18 mouse cellular contexts compared by ENCODE assay signal in genomic region chr5:117130726-117131125, GRCm38 (mm10).
"Had no signal": no experiment of that assay in that cellular context is flagged by ENCODE, and none has a peak within 500 bp of the region (broad histone marks: within the 10 kb centered on the region; RNA-seq: fewer than 3 reads in every experiment).

No protein-coding gene starts in this region.

- H3K4me2 ChIP-seq: limb, embryonic 13.5 days; lung, embryonic 15.5 days had no signal

- H3K36me3 ChIP-seq: limb, embryonic 10.5 days; limb, embryonic 13.5 days; lung, embryonic 15.5 days; midbrain, embryonic 10.5 days had no signal

- H3K27me3 ChIP-seq: limb, embryonic 13.5 days; lung, embryonic 15.5 days had no signal

- H3K4me3 ChIP-seq: limb, embryonic 10.5 days; limb, embryonic 13.5 days; lung, embryonic 15.5 days; midbrain, embryonic 10.5 days had no signal

- H3K9me3 ChIP-seq: limb, embryonic 10.5 days; limb, embryonic 13.5 days; lung, embryonic 15.5 days; midbrain, embryonic 10.5 days had no signal

- ATAC-seq: hindbrain, postnatal 0 days; inflammation-experienced regulatory T-cells, adult 6 months; intestine, embryonic 16.5 days had no signal

- H3K27ac ChIP-seq: hindbrain, postnatal 0 days; limb, embryonic 10.5 days; limb, embryonic 13.5 days; lung, embryonic 15.5 days; midbrain, embryonic 10.5 days had no signal

- H3K9ac ChIP-seq: limb, embryonic 13.5 days; lung, embryonic 15.5 days had no signal

- DNase-seq: kidney, adult 18-20 months; kidney, adult 9 months; kidney, postnatal 14 days; kidney, postnatal 4 days; lung, adult 18-20 months; lung, postnatal 10 days; lung, postnatal 36 days; midbrain, embryonic 14.5 days; retina, postnatal 1 day; right cerebral cortex, postnatal 25 days; spleen, adult 18-20 months had no signal
